Mouse (Mus musculus) E14TG2a.4 (cell line): ENCODE data around the gene Fam117b.

Source experiments
- CTCF ChIP-seq: conservative IDR thresholded peaks from 2 replicates; pipeline ENCODE4 v1.5.1; 2014; ENCODE audit warnings: low read length
- POU5F1 ChIP-seq: IDR thresholded peaks from 2 replicates; pipeline ENCODE4 v1.6.1; 2014; ENCODE audit warnings: low read length, borderline replicate concordance

- TF ChIP-seq CTCF: no peak
- TF ChIP-seq POU5F1: no peak
These were observed 2.0 kb downstream of the Fam117b start for GRCm38 (mm10) chr1:59914799-59915198.
